Mouse (Mus musculus): ENCODE data around the gene Sh3glb2.

- TF ChIP-seq CTCF (IDR thresholded peaks at IDR 0.05; ENCODE audit: insufficient read depth, low read depth, low read length): no peak
- no peak for TF ChIP-seq POLR2A (IDR thresholded peaks at IDR 0.05; ENCODE audit: insufficient read depth, low read depth, low read length)
Observed at GRCm38 (mm10) chr2:30386913-30387312, 27.8 kb upstream of the Sh3glb2 start.

Data from olfactory bulb, adult 2 months (tissue).